Mouse (Mus musculus) right cerebral cortex, adult 2 months (tissue): ENCODE results near the gene Smpd4.
A peak's percentile ranks its signal among the peaks of the same experiment; 100 is the strongest.

Source experiments
- DNase-seq, 2 experiments: peaks; one replicate each; pipeline ENCODE4 v3.0.0; 2021 to 2022; ENCODE audit warnings: low spot score in 2 of 2

Gene Smpd4

DNA sequence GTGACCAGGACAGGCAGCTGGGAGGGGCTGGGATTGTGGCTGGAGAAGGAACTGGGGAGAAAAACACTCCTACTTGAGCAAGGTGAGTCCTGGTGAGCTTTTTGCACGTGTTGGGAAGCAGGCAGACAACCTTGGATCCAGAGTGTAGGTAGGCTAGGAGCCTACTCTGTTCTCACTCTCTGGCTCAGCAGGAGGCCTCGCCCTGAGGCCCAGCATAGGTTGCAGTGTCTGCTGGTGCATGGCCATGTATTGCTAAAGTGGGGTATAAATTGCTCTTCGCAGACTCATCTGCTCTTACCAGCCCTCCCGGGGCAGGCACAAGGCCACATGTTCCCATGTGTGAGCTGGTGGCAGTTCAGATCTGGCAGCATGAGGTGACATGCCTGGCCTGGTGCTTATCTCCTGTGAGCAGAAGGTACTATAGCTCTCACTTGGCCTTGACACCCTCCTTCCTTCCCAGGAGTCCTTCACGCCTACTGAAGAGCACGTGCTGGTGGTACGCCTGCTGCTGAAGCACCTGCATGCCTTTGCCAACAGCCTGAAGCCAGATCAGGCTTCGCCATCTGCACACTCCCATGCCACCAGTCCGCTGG is 19.0 kb downstream of the Smpd4 start:
- DNase-seq: no peak

DNA sequence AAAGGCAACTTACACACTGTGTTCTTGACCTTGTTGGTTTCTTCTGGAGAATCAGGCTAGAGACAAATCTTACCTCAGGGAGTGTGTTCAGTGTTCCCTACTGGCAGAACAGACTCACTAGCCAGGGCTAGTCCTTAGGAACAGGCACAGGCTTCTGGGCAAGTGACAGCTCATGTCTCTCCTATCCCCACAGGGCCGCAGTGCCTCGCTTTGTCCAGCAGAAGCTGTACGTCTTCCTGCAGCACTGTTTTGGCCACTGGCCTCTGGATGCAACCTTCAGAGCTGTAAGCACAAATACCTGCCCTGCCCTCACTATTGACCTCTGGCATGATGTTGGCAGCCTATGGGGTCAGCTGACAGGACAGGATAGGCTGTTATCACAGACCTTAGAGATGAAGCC is 19.9 kb downstream of the Smpd4 start:
- DNase-seq: no peak

DNA sequence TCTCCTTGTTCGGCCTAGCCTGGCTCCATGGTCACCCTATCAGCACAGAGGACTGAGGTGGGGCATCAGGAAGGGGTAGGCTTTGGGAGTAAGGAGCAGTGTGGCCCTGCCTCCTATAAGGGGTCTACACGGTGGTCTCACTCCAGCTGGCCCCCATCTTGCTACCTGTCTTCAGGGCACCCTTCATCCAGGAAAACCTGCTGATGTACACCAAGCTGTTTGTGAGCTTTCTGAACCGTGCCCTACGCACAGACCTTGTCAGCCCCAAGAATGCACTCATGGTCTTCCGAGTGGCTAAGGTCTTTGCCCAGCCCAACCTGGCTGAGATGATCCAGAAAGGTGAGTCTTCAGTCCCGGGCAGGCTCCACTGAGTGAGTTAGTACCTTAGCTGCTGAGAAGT is 20.8 kb downstream of the Smpd4 start:
- DNase-seq: no peak

DNA sequence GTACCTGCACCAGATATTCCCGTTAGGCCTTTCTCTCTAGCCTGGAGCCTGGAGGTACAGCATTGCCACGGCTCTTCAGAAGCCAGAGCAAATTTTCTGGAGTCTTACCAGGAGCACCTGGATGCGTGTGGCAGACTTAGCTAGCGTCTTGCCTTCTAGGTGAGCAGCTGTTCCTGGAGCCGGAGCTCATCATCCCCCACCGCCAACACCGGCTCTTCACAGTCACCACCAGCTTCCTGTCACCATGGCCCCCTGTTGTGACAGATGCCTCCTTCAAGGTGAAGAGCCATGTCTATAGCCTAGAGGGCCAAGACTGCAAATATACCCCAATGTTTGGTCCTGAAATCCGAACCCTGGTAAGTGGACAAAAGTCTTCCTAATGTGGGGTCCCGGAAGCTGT is 21.6 kb downstream of the Smpd4 start:
- DNase-seq: no peak

DNA sequence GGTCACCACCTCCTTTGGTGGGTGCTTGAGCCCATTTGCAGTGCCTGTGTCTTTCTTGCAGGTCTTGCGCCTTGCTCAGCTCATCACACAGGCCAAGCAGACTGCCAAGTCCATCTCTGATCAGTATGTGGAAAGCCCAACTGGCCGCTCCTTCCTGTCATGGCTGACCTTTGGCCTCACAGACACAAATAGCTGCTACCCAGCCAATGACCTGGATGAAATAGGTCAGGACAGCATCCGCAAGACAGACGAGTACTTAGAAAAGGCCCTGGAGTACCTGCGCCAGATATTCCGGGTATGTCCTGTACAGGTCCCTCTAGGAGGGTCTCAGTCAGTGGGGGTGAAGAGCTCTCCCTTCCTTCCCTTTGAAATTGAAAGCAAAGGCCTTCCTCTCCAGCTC is 22.1 kb downstream of the Smpd4 start:
- DNase-seq: no peak

DNA sequence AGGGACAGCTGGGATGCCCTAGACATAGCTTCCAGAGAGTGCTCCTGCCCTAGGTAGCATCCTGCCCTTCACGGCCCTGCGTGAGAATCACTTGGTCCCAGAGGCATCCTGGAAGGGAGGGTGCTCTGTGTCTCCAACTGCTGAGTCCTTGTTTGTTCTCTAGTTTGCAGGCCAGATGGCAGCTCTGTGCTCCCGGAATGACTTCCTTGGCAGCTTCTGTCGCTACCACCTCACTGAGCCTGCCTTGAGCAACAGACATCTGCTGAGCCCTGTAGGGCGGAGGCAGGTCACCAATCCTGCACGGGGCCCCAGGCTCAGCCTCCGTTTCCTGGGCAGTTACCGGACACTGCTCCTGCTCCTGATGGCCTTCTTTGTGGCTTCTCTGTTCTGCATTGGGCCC is 23.2 kb downstream of the Smpd4 start:
- no peak for DNase-seq

DNA sequence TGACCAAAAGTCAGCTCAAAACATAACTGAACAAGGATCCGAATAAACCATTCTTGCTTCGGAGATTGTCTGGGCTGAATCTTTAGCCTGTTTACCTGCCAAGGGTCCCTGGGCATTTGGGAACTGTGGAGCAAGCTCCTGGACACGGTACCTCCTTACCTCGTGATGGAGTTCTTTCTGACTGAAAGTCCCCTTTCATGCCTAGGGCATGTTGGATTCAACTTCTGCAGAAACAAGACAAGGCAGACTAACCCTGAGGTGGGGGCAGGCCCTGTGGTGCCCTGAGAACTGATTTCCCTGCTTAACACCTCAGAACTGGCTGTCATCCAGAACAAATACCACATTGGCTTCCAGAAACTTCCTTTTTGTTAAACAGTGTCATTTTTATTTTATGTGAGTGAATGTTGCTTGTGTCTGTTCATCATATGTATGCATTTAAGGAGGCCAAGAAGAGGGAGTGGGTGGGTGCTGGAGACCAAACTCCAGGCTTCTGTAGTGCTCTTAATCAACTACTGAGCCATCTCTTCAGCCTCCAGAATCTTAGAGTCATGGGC is 24.4 kb downstream of the Smpd4 start:
- DNase-seq: no peak

DNA sequence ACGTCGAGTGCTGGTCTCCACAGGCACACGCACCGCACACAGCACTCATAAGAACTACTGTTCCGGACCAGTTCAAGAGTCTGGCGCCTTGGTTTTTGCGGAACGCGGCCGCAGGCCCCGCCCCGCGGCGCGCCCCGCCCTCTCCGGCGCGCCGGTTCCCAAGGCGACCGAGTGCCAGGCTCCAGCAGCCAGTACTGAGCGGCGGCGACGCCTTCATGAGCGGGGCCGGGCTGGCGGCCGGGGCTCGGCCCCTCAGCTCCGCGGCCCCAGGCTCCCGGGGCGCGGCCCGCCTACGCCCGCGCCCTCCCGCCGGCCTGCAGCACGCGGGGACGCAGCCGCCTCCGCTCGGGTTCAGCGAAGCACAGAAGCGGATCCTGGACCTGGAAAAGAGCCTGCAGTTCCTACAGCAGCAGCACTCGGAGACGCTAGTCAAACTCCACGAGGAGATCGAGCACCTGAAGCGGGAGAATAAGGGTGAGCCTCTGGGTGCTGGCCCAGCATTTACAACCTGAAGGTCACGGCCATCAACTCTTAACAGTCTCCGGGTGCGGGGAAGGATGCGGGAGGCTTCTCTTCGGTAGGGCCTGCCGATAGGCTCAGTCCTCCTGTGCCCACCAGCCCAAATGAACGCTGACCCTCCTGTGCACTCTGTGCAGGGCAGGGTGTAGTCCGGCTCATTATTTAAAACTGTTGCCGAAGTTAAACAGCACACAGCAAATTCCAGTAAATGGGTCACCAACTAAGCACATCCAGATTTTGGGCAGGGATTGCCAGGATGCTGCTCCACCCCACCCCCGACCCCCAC is 27.4 kb downstream of the Smpd4 start, which contains the start of gene Ccdc74a:
TSS of gene Ccdc74a (plus strand) at position 161 of the 805 bp plus-strand sequence.
- DNase-seq: peak; percentile 72 to 80

DNA sequence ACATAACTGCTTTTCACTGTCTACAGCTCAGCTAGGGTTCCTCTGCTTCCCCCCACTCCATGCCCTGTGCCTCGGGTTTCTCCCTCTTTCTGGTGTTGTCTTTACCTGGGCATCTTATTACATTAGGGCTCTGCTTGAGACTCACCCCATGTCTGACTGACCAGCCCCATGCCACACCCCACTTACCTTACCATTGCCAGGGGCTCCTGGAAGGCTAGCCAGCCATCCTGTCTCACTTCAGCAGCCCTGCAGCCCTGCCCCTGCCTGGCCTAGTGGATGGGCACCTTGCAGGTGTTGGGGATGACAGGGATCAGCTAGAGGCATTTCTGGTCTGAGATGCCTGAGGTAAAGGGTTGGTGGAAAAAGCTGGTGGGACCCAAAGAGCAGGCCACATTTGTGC is 28.0 kb downstream of the Smpd4 start:
- DNase-seq: no peak

DNA sequence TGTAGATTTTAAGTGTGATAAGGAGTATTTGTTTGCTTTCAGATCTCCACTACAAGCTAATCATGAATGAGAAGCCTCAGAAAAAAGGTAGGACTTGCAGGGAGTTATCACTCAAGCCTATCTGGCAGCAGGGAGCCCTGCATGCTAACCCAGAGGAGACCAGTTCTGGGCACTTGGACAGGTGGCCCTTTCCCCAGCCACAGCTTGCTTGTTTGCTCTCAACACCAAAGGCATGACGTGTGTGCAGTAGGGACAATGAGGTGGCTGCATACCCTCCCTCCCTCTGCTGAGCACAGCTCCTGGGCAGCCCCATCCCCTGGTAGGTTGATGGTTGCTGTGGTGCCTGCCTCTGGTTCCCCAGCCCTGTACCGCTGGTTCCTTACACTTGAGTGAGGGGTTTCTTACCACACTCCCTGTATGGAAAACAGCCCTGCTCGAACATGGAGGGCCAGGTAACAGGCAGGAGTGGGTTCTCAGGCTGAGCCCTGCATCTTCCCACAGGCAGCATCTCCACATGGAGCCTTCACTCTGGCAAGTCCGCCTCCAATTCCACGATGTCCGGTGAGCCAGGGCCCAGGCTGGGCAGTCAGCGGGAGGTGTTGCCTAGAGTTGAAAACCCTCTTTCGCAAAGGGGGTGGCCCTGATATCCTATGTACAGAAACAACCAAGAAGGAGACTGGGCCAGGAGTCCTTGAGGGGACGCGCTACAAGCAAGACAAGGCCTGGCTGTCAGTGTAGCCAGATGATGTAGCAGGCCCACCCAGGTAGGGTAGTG is 28.6 kb downstream of the Smpd4 start:
- DNase-seq: no peak

DNA sequence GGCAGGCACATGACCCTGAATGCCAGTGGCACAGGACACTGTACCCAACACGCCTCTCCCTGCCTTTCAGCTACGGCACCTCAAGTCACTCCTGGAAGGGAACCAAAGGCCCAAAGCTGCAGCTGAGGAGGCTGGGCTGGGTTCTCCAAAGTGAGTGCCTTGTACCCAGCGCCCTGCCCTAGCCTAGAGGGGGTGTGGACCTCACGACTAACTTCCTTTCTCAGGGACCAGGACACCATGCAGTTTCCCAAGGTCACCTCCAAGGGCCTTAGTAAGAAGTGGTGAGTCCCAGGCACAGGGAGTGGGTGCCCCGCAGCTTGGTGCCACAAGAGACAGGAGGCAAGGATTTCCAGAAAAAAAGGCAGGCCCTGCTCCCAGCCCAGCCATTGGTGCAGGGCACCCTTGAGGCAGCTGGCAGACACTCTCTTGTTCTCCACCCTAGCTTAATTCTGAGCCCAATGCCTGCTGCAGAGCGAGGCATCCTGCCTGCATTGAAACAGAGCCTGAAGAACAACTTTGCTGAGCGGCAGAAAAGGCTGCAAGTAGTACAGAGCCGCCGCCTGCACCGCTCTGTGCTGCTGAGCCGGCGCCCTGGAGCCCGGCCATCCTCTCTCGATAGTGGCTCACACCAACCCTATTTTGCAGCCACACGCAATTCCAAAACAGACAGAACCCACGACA is 30.9 kb downstream of the Smpd4 start:
- DNase-seq: peak; percentile 17 to 43

DNA sequence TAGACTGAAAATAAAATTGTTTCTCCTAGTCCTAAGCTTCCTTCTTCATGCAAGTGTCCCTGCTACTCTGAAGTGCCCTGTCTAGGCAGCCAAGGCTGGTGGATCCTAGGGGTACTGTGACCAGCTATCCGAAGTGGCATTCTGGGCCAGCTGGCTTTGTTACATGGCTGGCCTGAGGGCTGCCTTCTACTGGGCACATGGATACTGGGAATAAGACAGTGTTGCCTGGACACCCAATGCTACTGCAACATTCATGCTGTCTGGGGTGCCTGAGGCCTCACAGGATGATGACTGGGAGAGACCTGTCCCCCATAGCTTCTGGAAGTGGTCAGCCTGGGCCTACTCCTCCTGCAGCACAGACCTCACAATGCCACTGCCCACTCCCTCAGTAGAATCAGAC is 31.6 kb downstream of the Smpd4 start:
- DNase-seq: no peak

DNA sequence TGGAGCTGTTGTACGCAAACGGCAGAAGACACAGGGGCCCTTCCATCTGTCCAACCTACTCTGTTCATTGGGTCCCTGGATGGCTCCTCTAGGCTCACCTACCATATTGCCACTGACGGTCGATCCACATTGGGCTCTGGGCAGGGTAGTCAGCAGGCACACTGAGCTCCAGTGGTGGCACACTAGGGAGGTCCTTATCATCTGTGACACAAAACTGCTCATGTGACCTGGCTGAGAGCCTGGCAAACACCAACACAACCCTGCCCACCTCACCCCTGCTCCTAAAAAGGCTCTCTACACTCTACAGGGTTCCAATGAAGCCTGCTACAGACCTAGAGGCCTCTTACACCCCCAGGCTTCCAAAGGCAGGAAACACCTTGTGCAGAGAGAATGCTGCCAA is 33.5 kb downstream of the Smpd4 start:
- no peak for DNase-seq

DNA sequence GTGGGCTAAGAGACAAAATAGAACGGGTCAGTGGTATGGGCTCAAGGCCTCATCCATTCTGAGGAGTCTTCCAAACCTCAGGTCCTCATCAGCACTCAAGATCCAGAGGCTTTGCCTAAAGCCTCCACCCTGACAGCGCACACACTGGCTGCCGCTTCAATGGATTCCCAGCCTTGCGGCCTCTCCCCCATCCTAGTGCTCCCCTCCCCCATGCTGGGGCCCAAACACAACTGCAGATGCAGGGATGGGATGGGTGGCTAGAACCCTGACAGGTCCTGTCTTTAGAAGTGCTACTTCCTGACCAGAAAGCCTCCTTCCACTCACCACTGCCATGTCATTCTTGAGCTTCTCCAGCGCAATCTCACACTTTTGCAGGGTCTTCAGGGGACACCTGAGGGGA is 34.4 kb downstream of the Smpd4 start:
- DNase-seq: no peak

DNA sequence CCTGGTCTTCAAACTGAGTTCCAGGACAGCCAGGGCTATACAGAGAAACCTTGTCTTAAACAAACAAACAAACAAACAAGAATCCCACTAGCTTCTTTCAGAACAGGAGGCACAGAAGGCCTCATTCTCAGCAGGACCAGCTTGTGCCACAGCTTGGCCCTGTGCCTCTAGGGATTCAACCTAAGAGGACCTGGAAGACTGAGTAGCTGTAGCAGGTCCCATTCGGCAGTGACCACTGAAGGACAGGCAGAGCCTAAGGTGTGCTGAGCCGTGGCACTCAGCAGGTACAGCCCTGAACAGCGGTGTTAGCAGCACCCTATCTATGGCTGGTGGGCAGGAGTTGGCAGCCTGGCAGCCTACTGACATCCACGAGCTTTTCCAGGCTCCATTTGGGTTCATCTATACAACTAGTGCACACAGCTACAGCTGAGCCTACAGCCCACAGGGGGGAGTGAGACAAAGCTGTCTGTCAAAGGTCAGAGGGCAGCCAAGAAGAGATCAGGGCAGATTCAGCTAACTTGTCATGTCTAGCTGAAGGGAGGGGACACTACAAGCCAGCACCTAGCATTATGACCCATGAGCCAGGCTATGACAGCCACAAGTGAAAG is 35.1 kb downstream of the Smpd4 start:
- DNase-seq: no peak

DNA sequence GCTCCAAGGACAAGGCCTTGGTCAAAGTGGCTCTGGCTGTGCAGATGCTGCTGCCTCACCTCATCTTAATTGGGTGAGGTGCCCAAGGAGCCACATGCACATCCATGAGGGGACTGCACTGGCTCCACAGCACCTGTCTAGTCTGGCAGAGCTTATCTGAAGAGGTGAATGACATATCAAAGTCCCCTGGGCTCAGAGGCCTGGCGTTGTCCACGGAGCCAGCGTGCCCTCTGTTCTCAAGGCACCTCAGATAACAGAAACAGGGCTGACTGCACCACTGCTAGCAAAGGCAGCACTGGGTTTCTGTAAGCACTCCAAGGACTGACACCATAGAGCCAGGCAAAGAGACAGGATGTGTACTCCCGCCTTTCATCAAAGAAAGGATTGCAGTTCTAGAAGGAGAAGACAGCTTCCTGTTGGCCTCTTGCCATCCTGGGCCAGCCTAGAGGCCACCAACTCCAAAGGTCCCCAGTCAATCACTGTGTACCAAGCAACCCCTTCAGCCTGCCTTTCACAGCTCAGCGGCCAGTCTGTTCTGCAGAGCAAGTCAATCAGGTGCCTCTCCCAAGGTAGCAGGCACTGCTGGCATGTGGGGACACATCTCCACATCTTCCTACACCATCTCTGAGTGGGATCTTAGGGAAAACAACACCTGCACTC is 37.2 kb downstream of the Smpd4 start:
- DNase-seq: no peak

DNA sequence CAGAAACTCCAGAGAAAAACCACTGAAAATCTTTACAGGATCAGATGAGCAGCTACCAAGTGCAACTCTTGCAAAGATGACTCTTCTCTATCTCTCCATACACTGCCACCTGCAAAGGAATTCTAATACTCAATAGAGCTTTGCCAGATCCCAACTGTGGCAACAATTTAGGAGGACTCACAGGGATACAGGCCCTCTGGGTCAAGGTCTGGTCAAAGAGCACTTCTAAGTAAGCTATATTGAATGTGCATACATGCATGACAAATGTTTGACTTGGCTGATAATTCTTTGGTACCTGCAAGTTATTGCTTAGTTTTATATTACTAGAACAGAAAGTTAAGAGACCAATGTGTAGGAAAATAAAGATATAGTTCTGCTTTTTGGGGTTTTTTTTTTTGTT is 46.4 kb downstream of the Smpd4 start:
- DNase-seq: no peak

DNA sequence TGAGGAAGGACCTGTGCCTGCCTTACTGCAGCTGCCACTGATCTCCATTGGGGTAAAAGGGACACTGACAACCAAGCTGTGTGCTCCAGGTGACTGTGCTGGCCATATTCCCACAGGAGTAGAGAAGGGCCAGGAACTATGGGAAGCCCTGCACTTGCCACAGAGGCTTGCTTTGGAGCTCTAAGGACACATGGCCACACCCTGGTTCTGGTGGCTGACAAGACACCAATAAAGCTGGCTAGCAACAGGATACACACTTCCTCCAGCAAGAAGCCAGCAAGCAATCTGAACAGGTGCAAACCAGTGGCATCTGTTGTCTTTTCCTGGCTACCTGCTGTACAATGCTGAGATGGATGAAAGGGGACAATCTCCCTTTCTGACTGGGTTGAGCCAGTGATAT is 50.7 kb downstream of the Smpd4 start:
- no peak for DNase-seq
